Mouse (Mus musculus) induced T-regulatory cell, adult 2 months (primary cell): Measurements from ENCODE around the gene Pole3.

ENCODE experiments used
- DNase-seq: peaks from one replicate; pipeline ENCODE4 v3.0.0-alpha.2; 2012; ENCODE audit warnings: low read depth

Gene Pole3

GRCm38 (mm10) chr4:62518416-62519121, 6.3 kb downstream of the Pole3 start:
- DNase-seq, result peak; percentile 60

GRCm38 (mm10) chr4:62517538-62518415, 7.1 kb downstream of the Pole3 start:
- peak; percentile 66 for DNase-seq

- DNase-seq, result no peak
These were observed 7.8 kb downstream of the Pole3 start for GRCm38 (mm10) chr4:62517046-62517445.

GRCm38 (mm10) chr4:62516579-62516978, 8.3 kb downstream of the Pole3 start:
- no peak for DNase-seq

GRCm38 (mm10) chr4:62516079-62516478, 8.8 kb downstream of the Pole3 start:
- no peak for DNase-seq

- DNase-seq, result no peak
These were observed 9.4 kb downstream of the Pole3 start for GRCm38 (mm10) chr4:62515490-62515889.

GRCm38 (mm10) chr4:62514995-62515394, 9.9 kb downstream of the Pole3 start:
- DNase-seq, result no peak

GRCm38 (mm10) chr4:62513998-62514506, 10.8 kb downstream of the Pole3 start:
- no peak for DNase-seq

GRCm38 (mm10) chr4:62509946-62510345, 14.9 kb downstream of the Pole3 start:
- DNase-seq, result no peak

GRCm38 (mm10) chr4:62508839-62509238, 16.0 kb downstream of the Pole3 start:
- DNase-seq, result no peak

GRCm38 (mm10) chr4:62506798-62507197, 18.1 kb downstream of the Pole3 start:
- DNase-seq, result peak; percentile 64

GRCm38 (mm10) chr4:62505991-62506390, 18.9 kb downstream of the Pole3 start:
- DNase-seq, result no peak

- no peak for DNase-seq
These were observed 21.4 kb downstream of the Pole3 start, which contains the start of gene Hdhd3 for GRCm38 (mm10) chr4:62503374-62503970. Gene Hdhd3, minus strand, starts transcription at chr4:62503467.

GRCm38 (mm10) chr4:62502969-62503368, 21.9 kb downstream of the Pole3 start:
- peak; percentile 54 for DNase-seq

GRCm38 (mm10) chr4:62501964-62502732, 22.7 kb downstream of the Pole3 start:
- peak; percentile 88 for DNase-seq

- DNase-seq, result no peak
These were observed 23.3 kb downstream of the Pole3 start for GRCm38 (mm10) chr4:62501534-62501933.

- DNase-seq, result no peak
These were observed 24.1 kb downstream of the Pole3 start for GRCm38 (mm10) chr4:62500799-62501198.

- DNase-seq, result no peak
These were observed 28.1 kb downstream of the Pole3 start for GRCm38 (mm10) chr4:62496815-62497214.

- DNase-seq, result no peak
These were observed 28.9 kb downstream of the Pole3 start for GRCm38 (mm10) chr4:62495946-62496345.

- no peak for DNase-seq
These were observed 30.6 kb downstream of the Pole3 start for GRCm38 (mm10) chr4:62494230-62494629.

GRCm38 (mm10) chr4:62492682-62493081, 32.2 kb downstream of the Pole3 start:
- DNase-seq, result no peak

- no peak for DNase-seq
These were observed 37.0 kb downstream of the Pole3 start for GRCm38 (mm10) chr4:62487914-62488313.
